Mouse (Mus musculus) limb, embryonic 11.5 days (tissue): Measurements from ENCODE around the gene Myt1l. TPM values are rescaled to one million over a fixed set of nuclear protein-coding genes. Genes with fewer than 3 reads are reported as not detected.

Source experiments
- ATAC-seq: fragments of 200-750 bp; cut with Nextera tagmentation; 2 replicates; pipeline ENCODE4 v1.8.0; 2017; ENCODE audit warnings: low read depth; ENCODE audit not compliant: insufficient number of reproducible peaks, low FRiP score, low TSS enrichment
- DNase-seq: peaks from one replicate; pipeline ENCODE4 v3.0.0-alpha.2; 2015; ENCODE audit warnings: low spot score
- H3K27ac ChIP-seq: fragments of 300-500 bp; sonication (generic); replicated peaks from 2 replicates; pipeline ENCODE4 v1.5.1; 2014; ENCODE audit warnings: low read depth, mild to moderate bottlenecking, low read length
- H3K27me3 ChIP-seq: fragments of 300-500 bp; sonication (generic); 2 replicates; pipeline ENCODE4 v1.6.1; 2014; ENCODE audit warnings: mild to moderate bottlenecking, low read length, mixed read lengths; ENCODE audit not compliant: control insufficient read depth, insufficient read depth
- H3K36me3 ChIP-seq: fragments of 300-500 bp; sonication (generic); 2 replicates; pipeline ENCODE4 v1.6.1; 2014; ENCODE audit warnings: mild to moderate bottlenecking, low read length, moderate library complexity, mixed read lengths; ENCODE audit not compliant: control insufficient read depth, insufficient read depth
- H3K4me1 ChIP-seq: fragments of 300-500 bp; sonication (generic); 2 replicates; pipeline ENCODE4 v1.6.1; 2014; ENCODE audit warnings: low read length, mixed read lengths; ENCODE audit not compliant: control insufficient read depth, insufficient read depth
- H3K4me2 ChIP-seq: fragments of 300-500 bp; sonication (generic); 2 replicates; pipeline ENCODE4 v1.6.1; 2014; ENCODE audit warnings: low read depth, mild to moderate bottlenecking, moderate library complexity; ENCODE audit not compliant: severe bottlenecking
- H3K4me3 ChIP-seq: fragments of 300-500 bp; sonication (generic); 2 replicates; pipeline ENCODE4 v1.5.1; 2014; ENCODE audit warnings: low read depth, low read length
- H3K9ac ChIP-seq: fragments of 300-500 bp; sonication (generic); 2 replicates; pipeline ENCODE4 v1.6.1; 2014; ENCODE audit warnings: mild to moderate bottlenecking, low read length
- H3K9me3 ChIP-seq: fragments of 300-500 bp; sonication (generic); 2 replicates; pipeline ENCODE4 v1.6.1; 2016; ENCODE audit warnings: low read length; ENCODE audit not compliant: control insufficient read depth
- WGBS: fragments of 180-500 bp; shearing (Covaris S2); extraction: QIAGEN DNeasy Blood & Tissue Kit; methylation state at CpG from one replicate; pipeline ENCODE4 v1.1.7; 2014; 5-methylcytosine and 5-hydroxymethylcytosine counted together
- polyA plus RNA-seq: library from polyadenylated mRNA; unstranded; fragments of >200 nt; fragmentation: Nextera tagmentation; extraction: Ambion mirVana; gene quantifications from 2 replicates; pipeline ENCODE4 v1.2.1, GENCODE M21; 2014

Gene Myt1l
- polyA plus RNA-seq, 1 experiment from 2014 or later, result 0.21 TPM

- H3K4me3 ChIP-seq, result peak overlapping the region; percentile 20; the same call in 1 of the 2 replicates
- under 1% methylated on average over 25 of the region's 25 CpGs for WGBS
- H3K36me3 ChIP-seq, result no peaks in the 10 kb centered on the region
- ATAC-seq (no peak), DNase-seq (peak; percentile 37)
- H3K4me2 ChIP-seq, result peak overlapping the region; percentile 45
- H3K4me1 ChIP-seq, result no peaks in the 10 kb centered on the region
- no peak overlapping the region for H3K27ac ChIP-seq
- no peak overlapping the region for H3K9ac ChIP-seq
- H3K9me3 ChIP-seq, result no peaks in the 10 kb centered on the region
- peaks cover 19% of the 10 kb centered on the region for H3K27me3 ChIP-seq
Observed at GRCm38 (mm10) chr12:29534761-29535300, 6.6 kb downstream of the Myt1l start.

- peaks cover 14% of the 10 kb centered on the region for H3K27me3 ChIP-seq
- no peak overlapping the region for H3K9ac ChIP-seq
Observed at GRCm38 (mm10) chr12:29537916-29538315, 9.7 kb downstream of the Myt1l start.

DNA sequence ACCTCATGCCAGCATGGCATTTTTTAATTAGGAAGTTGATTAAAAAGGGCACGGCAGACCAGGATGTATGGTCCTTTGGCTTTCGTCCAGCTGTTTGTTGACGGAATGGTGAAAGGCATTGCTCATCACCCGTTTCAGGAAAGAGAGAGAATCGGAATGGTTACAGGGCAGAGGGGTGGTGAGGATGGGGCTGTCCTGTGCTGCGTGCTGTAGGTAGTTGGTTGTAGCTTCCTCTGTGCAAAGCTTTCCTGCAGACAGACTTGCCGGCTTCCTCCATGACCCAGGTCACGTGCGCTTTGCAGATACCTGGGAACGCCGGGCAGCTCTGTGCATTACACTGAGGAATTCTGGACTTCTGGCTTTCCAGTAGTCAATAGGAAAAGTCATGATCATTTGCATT lies 10.3 kb downstream of the Myt1l start:
- DNase-seq, result no peak

More at GRCm38 (mm10) chr12:29537916-29538315, 9.7 kb downstream of the Myt1l start:
- Histone ChIP-seq H3K36me3 (no peaks in the 10 kb centered on the region), H3K4me2 (no peak overlapping the region), H3K4me1 (no peaks in the 10 kb centered on the region), H3K9me3 (no peaks in the 10 kb centered on the region), H3K27ac (no peak overlapping the region), H3K4me3 (no peak overlapping the region)
- ATAC-seq (no peak), DNase-seq (no peak)
- WGBS, result 67% methylated on average over 5 of the region's 5 CpGs

GRCm38 (mm10) chr12:29539106-29539505 lies 10.9 kb downstream of the Myt1l start:
- Histone ChIP-seq H3K4me2 (no peak overlapping the region), H3K36me3 (no peaks in the 10 kb centered on the region), H3K27ac (no peak overlapping the region), H3K4me1 (no peaks in the 10 kb centered on the region), H3K4me3 (no peak overlapping the region), H3K9ac (no peak overlapping the region), H3K9me3 (no peaks in the 10 kb centered on the region), H3K27me3 (peaks cover 9% of the 10 kb centered on the region)
- 55% methylated on average over 5 of the region's 5 CpGs for WGBS
- ATAC-seq (no peak), DNase-seq (no peak)

More for the DNA sequence above, 10.3 kb downstream of the Myt1l start:
- no peak for ATAC-seq
- Histone ChIP-seq H3K9ac (no peak overlapping the region), H3K27me3 (peaks cover 11% of the 10 kb centered on the region), H3K4me1 (no peaks in the 10 kb centered on the region), H3K4me2 (no peak overlapping the region), H3K9me3 (no peaks in the 10 kb centered on the region), H3K4me3 (no peak overlapping the region), H3K36me3 (no peaks in the 10 kb centered on the region), H3K27ac (no peak overlapping the region)
- 83% methylated on average over 11 of the region's 11 CpGs for WGBS

- no peak overlapping the region for H3K9ac ChIP-seq
- H3K4me2 ChIP-seq, result no peak overlapping the region
- H3K4me1 ChIP-seq, result no peaks in the 10 kb centered on the region
- H3K4me3 ChIP-seq, result no peak overlapping the region
- DNase-seq, result no peak
- H3K36me3 ChIP-seq, result no peaks in the 10 kb centered on the region
- peaks cover 5% of the 10 kb centered on the region; the same call in 1 of the 2 replicates for H3K27me3 ChIP-seq
- WGBS, result 80% methylated on average over 5 of the region's 5 CpGs
- H3K27ac ChIP-seq, result no peak overlapping the region
- H3K9me3 ChIP-seq, result no peaks in the 10 kb centered on the region
- ATAC-seq, result no peak
Observed at GRCm38 (mm10) chr12:29540741-29541140, 12.6 kb downstream of the Myt1l start.

DNA sequence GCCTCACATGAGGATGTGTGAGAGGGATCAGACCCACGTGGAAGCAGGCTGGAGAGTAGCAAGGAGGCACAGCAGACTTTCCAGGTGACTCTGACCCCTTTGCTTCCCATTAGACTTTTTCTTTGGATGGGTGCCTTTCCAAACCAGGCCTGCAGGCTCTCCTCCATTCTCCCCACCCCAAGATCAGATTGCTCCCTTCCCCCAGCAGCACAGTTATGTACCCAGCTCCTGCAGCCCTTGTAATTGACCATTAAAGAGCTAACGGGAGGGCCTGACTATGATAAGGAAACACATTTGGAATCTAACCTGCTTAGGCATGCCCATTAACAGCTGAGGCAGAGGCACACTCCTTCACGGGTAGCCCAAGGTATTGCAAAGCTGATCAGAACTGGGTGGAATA lies 17.9 kb downstream of the Myt1l start:
- Histone ChIP-seq H3K36me3 (no peaks in the 10 kb centered on the region), H3K9me3 (no peaks in the 10 kb centered on the region), H3K4me2 (no peak overlapping the region), H3K4me1 (no peaks in the 10 kb centered on the region), H3K27ac (no peak overlapping the region), H3K9ac (no peak overlapping the region), H3K4me3 (no peak overlapping the region), H3K27me3 (no peaks in the 10 kb centered on the region)
- no peak for DNase-seq
- 45% methylated on average over 3 of the region's 3 CpGs for WGBS
- ATAC-seq, result no peak

DNA sequence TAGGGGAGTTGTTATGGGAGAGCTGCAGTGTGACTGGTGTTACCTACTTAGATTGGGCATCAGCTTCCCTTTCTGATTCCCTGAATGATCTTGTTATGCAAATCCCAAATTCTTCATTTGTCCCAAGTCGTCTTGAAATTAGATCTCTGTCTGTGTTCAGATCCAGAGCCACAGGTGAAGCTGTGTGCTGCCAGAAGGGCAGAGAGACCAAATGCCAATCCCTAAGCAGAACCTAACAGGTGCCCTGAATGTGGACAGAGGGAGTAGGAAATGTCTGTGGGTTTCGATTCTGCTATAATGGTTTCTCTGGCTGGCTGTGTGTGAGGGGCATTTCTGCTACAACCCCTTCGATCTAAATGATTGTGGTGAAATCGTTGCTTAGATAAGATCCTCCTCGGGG lies 18.9 kb downstream of the Myt1l start:
- H3K4me1 ChIP-seq, result no peaks in the 10 kb centered on the region
- no peak overlapping the region for H3K9ac ChIP-seq

DNA sequence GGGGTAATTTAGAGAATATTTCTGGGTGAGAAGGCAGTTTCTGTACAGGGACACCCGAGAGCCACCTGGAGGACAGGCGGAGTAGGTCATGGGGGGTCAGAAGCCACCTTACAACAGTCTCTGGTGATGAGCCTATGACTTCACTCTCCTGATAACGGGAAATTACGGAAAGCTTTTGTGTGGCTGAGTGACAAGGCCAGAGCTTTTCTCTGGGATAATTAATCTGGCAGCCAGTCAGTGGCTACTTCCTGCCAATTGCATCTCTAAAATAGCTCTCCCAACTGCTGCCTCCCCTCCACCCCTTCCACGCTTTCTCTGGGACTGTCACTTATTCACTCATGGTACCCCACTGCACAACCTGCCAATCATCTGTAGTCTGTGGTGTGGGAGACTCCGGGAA lies 19.6 kb downstream of the Myt1l start:
- H3K9ac ChIP-seq, result no peak overlapping the region
- H3K27ac ChIP-seq, result no peak overlapping the region
- no peaks in the 10 kb centered on the region for H3K36me3 ChIP-seq
- H3K4me3 ChIP-seq, result no peak overlapping the region
- no peak for ATAC-seq
- H3K27me3 ChIP-seq, result no peaks in the 10 kb centered on the region
- H3K4me2 ChIP-seq, result no peak overlapping the region
- H3K4me1 ChIP-seq, result no peaks in the 10 kb centered on the region
- no peak for DNase-seq
- no peaks in the 10 kb centered on the region for H3K9me3 ChIP-seq
- WGBS, result 81% methylated on average over 6 of the region's 6 CpGs

More for the DNA sequence above, 18.9 kb downstream of the Myt1l start:
- H3K9me3 ChIP-seq, result no peaks in the 10 kb centered on the region
- no peak for DNase-seq
- H3K4me3 ChIP-seq, result no peak overlapping the region
- no peak overlapping the region for H3K27ac ChIP-seq
- H3K36me3 ChIP-seq, result no peaks in the 10 kb centered on the region
- no peak for ATAC-seq
- 85% methylated on average over 5 of the region's 5 CpGs for whole genome bisulfite sequencing
- H3K4me2 ChIP-seq, result no peak overlapping the region
- H3K27me3 ChIP-seq, result no peaks in the 10 kb centered on the region

GRCm38 (mm10) chr12:29553138-29553537 lies 25.0 kb downstream of the Myt1l start:
- DNase-seq (no peak), ATAC-seq (no peak)
- Histone ChIP-seq H3K36me3 (no peaks in the 10 kb centered on the region), H3K9me3 (no peaks in the 10 kb centered on the region), H3K4me3 (no peak overlapping the region), H3K27me3 (no peaks in the 10 kb centered on the region), H3K9ac (no peak overlapping the region), H3K4me1 (no peaks in the 10 kb centered on the region), H3K27ac (no peak overlapping the region), H3K4me2 (no peak overlapping the region)
- 80% methylated on average over 7 of the region's 7 CpGs for WGBS
